Mouse (Mus musculus) heart, adult 8-10 months (tissue): ENCODE results near the gene Olfr734. TPM values are rescaled to one million over a fixed set of nuclear protein-coding genes. Genes with fewer than 3 reads are reported as not detected.
A peak's percentile ranks its signal among the peaks of the same experiment; 100 is the strongest.

Source experiments
- DNase-seq: peaks from one replicate; pipeline ENCODE4 v3.0.0; 2022; ENCODE audit warnings: low spot score
- total RNA-seq, 4 experiments: library from RNA; stranded (reverse); gene quantifications; 2 replicates each; pipeline ENCODE4 v1.2.4; 2022

Olfr734 gene
- total RNA-seq = not detected

DNA sequence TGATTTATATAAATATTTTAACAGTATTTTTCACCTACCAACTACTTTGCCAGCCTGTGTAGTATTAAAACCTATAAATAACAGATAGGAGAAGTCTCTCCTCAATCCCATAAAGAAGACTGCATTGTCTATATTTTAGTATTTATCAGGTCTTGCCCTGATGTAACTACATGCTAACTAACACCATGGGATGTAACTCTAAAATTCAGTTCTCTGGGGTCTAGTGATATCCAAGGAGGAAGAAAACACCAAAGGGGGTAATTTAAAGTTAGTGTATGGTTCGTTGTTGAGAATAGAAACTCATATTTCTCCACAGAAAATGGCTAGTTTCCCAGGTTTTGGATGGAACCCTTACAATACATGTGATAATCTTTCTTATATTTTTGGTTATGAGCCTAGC is at the start of gene Olfr734:
Gene Olfr734, minus strand, starts transcription at position 101 of the 400 bp plus-strand sequence.
- no peak for DNase-seq

- DNase-seq = no peak
Observed at GRCm38 (mm10) chr14:50363561-50363960, 37.0 kb upstream of the Olfr734 start.

DNA sequence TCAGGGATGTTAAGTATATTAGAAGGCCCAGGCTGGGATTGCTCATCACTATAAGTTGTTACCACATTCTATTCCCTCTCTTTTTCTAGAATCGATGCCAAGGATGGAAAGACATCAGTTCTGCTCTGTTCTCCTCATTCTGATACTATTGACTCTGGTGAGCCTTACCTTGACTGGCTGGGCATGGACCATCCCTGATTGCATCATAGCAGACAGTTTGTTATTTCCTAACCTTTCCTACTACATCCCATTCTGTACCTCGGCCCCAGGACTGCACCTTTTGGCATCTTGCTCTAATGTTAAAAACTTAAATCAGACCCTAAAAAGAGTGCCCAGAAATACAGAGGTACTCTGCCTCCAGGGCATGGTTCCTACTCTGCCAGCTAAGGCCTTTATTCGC is 33.9 kb upstream of the Olfr734 start:
- DNase-seq = no peak

DNA sequence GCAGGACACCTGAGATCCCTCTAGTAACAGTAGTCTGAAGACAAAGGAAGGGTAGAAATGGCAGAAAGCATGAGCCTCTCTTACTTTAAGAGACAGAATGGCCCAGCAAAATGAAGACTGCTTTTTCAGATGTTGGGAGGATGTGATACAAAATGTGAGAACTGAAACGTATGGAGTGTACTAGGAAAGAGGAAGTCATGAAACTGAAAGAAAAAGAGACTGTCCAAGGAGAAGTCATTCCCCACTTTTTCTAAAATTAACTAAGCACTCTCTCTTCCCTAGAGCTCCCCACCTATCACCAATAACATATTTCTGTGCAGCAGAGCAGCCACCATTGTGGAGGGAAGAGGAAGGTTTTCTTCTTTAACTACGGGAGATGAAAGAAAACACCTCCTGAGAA is 31.0 kb upstream of the Olfr734 start, which contains the start of gene Tlr11:
Gene Tlr11, plus strand, starts transcription at position 322 of the 400 bp plus-strand sequence.
- DNase-seq = peak; percentile 18

- no peak for DNase-seq
Observed at GRCm38 (mm10) chr14:50356725-50357124, 30.2 kb upstream of the Olfr734 start.

- DNase-seq = no peak
Observed at GRCm38 (mm10) chr14:50352438-50352837, 25.9 kb upstream of the Olfr734 start.

DNA sequence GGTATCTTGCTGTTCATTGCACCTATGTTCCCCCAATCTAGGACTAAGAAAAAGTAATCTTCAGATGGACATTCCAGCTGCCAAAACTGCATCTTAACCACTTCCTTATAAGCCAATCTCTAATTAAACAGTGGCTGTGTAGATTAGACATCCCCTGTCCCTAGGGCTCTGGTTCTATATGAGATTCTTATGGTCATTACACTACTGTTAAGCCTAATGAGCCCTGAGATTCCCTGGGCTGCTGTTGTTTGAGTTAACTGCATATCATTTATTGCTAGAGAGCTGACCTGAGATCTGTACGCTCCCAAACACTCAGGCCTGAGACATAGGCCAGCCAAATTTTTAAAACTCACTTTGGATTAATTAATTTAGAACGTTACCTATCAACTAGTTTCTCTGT is 22.2 kb upstream of the Olfr734 start, which contains the start of gene Olfr735:
Gene Olfr735, minus strand, starts transcription at position 77 of the 400 bp plus-strand sequence.
- DNase-seq = no peak

- no peak for DNase-seq
Observed at GRCm38 (mm10) chr14:50301422-50301821, 25.1 kb downstream of the Olfr734 start, which contains the start of gene Olfr733. TSS of gene Olfr733 (minus strand) at chr14:50301522.

GRCm38 (mm10) chr14:50284106-50284505 is 42.5 kb downstream of the Olfr734 start, which contains the start of gene Olfr732:
TSS of gene Olfr732 (minus strand) at chr14:50284206.
- DNase-seq = no peak

Other genes with a start within 250 kb of the Olfr734 start
- gene Olfr726, start 235.8 kb downstream of the Olfr734 start, total RNA-seq = not detected
- not detected for gene Olfr727, start 203.6 kb downstream of the Olfr734 start, total RNA-seq
- not detected for gene Olfr728, start 184.1 kb downstream of the Olfr734 start, total RNA-seq
- not detected for gene Olfr729, start 173.9 kb downstream of the Olfr734 start, total RNA-seq
- not detected for gene Olfr730, start 138.6 kb downstream of the Olfr734 start, total RNA-seq
- gene Olfr731, start 84.9 kb downstream of the Olfr734 start, total RNA-seq = not detected
- not detected for gene Olfr732, start 42.6 kb downstream of the Olfr734 start, total RNA-seq
- not detected for gene Olfr733, start 25.2 kb downstream of the Olfr734 start, total RNA-seq
- gene Olfr735, start 22.1 kb upstream of the Olfr734 start, total RNA-seq = not detected
- under 1 TPM in 2 of 4 experiments, not detected in 2; 0.09 to 0.13 TPM for gene Tlr11, start 31.2 kb upstream of the Olfr734 start, total RNA-seq
- not detected for gene Olfr736, start 54.4 kb upstream of the Olfr734 start, total RNA-seq
- not detected for gene Olfr738, start 80.8 kb upstream of the Olfr734 start, total RNA-seq
- gene Olfr739, start 91.9 kb upstream of the Olfr734 start, total RNA-seq = not detected
- gene Olfr740, start 118.8 kb upstream of the Olfr734 start, total RNA-seq = not detected
- not detected for gene Olfr741, start 146.0 kb upstream of the Olfr734 start, total RNA-seq
- gene Olfr742, start 176.8 kb upstream of the Olfr734 start, total RNA-seq = not detected
- gene Olfr743, start 195.1 kb upstream of the Olfr734 start, total RNA-seq = not detected